Mouse (Mus musculus): ENCODE results near the gene Usp22.
"Not testable (repeated sequence)": the region's sequence is repeated elsewhere in the genome, so short reads cannot be mapped to it uniquely, and the experiment has no call there.

The Usp22 gene

DNA sequence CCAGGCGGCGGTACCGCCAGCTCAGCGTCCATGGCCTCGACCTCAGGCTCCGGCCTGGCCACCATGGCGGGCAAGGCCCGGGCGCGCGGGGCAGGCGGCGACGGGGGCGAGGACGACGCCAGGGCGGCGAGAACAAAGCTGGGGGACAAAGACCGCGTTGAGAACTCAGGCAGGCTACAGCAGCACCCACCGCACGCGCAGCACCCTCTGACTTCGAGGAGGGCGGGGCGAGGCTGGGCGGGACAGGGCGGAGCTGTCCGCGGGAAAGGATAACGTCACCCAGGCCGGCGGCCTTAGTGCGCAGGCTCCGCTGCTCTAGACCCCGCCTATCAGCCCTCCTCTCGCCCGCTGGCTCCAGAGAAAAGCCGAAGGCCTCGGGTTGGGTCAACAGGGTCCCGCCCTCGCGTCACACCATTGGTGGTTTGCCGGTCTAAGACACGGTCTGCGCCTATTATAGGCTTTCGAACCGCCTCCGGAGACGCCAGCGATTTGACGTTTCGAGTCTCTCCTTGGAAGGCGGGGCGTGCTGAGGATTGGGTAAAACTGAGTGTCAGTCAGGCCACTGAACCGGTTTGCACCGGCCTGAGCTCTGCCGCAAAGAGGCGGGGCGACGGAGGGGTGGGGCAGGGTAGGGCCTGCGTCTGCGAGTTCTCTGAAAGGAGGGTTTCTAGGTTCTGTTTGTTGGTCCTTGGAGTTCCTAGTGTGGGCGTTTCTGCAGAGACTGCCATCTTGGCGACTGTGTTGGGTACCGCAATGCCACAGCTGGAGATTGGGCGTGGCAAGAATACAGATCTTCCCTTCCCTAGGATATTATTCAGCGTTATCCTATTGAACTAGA lies at the start of gene Usp22:
Usp22 (minus strand) TSS at position 235 of the 838 bp plus-strand sequence.
- DNase-seq (ENCODE audit: low spot score) = peak; percentile 100

DNA sequence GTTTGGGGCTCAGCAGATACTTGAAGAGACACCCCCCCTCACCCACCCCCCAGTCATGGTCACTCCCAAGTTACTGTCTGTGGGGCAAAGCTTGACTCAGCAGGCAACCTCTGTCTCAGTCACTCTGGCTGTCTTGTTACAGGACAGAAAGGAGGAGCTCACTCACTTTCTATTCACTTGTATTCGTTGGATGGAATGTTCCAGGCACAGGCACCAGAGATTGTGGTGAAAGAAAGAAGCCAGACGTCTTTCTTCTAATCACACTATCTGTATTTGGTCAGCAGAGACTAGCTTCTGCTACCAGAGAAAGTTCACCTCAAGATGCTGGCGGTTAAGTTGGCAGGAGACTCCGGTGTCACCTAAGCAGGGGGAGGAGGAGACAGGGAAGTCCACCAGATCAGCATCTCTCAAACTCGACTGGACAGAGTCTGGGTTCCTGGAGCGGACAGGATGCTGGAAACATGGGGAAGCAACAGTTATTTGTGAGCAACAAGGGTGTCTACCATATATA lies 49.4 kb upstream of the Usp22 start:
- DNase-seq (ENCODE audit: low spot score) = no peak

DNA sequence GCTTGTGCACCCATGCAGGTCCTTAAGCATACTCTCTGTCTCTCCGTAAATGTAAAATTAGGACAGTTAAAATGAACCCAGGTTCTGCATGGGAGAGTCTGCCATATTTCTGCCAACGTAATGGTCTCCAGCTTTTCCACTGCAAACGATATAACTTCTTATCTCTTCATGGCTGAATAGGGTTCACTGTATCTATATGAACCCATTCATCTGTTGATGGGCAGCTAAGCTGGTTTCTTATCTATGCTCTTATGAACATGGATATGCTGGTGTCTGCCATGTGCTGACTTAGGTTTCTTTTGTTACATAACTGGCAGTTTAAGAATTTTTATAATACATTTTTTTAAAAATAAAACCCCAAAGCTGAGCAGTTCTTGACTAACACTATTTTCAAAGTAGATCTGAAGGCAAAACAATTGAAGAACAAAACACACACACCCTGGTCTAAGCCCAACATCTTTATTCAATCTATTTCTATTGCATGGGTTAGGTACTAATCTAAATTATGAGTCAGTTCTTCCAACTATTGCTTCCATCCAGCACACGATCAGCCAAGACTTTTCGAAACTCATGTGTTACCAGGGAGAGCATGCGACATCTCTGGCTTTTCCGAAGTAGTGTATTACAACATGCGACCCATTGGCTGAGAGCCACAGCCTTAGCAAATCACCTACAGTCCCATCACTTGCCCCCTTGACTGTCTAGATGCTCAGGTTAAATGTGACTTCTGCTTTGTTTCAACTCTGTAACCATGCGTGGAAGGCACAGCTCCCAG lies 48.3 kb upstream of the Usp22 start:
- DNase-seq (ENCODE audit: low spot score) = no peak

DNA sequence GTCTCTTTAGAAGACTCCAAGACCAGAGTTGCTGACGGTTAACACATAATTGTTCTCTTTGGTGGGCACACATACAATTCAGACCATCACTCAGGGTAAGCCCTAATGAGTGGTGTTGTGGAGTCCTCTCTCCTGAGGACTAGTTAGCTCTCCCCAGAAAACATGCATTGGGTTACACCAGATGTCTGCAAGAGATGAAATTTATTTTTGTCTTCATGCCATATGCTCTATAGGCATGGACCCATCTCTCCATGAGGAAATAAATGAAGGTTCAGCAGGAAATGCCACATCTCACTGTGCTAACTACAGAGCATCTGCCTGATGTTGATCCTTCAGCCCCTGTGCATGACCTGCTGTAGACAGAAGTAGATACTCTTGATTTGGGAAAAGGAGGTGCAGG lies 47.2 kb upstream of the Usp22 start:
- no peak for DNase-seq (ENCODE audit: low spot score)

DNA sequence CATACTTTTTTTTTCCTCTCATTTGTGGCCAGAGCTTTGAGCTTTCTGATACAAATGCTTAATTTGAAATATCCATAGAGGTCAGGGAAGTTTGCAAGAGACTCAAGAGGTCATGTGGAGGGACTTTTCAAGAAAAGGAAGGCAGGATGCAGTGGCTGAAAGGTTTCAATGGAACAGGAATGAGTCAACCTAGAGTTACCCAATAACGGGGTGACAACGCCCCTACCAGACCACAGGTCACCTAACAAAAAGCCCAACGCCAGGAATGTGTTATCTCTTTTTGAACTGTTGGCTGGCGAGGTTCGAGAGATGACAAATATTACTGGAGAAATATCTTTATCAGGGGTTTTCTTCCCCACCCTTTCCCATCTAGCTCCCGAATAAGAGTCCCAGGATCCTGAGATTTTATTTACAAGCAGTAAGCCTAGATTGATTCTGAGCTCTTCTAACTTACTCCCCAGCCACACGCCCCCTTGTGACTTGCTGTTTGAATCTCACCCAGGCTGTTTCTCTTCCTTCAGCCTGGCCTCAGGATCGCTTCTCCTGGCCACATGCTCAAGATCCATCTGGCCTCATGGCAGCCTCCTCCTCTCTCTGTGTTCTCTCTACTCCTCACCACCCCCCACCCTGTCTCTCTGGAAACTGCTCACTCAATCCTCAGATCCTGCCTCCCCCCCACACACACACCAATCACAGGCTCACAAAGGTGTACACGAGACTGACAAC lies 45.5 kb upstream of the Usp22 start:
- DNase-seq (ENCODE audit: low spot score) = no peak

DNA sequence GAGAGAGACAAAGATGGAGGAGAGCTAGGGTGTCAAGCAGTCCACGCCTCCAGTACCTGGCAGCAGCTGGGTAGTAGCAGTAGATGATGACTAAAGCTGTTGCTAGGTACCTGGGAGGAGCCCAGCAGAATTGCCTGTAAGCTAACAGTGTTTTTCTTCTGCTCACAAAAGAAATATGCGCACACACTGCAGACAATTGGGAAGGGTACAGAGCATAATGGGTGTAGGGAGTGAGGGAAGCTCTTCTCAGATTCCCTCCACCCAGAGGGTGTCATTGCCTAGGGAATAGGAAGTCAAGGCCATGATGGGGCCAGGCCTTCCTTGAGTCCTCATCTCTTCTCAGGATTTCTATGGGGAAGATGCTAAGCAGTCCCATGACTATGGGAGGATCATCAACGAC lies 41.1 kb upstream of the Usp22 start:
- no peak for DNase-seq (ENCODE audit: low spot score)

DNA sequence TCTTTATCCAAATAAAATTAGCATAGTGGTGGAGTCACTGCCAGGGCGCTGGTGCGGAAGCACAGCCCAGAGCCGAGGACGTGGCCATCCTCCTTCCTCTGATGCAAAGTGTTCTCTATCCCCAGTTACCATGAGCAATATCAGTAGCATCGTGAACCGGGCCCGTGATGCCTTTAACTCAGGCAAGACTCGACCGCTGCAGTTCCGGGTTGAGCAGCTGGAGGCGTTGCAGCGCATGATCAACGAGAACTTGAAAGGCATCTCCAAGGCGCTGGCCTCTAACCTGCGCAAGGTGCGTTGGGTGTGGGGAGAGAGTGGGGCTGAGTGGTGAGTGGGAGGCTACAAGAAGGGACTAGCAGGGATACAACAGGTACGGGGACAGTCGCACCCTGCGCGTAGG lies 37.2 kb upstream of the Usp22 start:
- no peak for DNase-seq (ENCODE audit: low spot score)

DNA sequence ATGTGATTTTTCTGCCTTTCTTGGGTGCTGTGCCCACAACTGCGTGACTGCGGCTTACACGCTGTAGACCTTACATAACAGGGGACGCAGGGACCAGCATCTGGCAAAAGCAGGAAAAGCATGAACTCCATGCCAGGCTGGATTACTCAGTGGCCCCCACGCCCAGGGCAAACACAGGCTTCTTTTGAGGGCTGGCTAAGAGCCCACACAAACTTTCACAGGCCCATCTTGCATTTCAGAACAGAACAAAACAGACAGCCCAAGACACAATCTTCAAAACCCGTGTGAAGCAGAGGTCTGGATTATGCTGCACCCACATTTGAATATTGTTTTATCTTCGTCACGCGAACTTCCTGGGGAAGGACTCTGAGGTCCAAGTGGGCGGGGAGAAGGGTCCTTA lies 33.5 kb upstream of the Usp22 start:
- no peak for DNase-seq (ENCODE audit: low spot score)

DNA sequence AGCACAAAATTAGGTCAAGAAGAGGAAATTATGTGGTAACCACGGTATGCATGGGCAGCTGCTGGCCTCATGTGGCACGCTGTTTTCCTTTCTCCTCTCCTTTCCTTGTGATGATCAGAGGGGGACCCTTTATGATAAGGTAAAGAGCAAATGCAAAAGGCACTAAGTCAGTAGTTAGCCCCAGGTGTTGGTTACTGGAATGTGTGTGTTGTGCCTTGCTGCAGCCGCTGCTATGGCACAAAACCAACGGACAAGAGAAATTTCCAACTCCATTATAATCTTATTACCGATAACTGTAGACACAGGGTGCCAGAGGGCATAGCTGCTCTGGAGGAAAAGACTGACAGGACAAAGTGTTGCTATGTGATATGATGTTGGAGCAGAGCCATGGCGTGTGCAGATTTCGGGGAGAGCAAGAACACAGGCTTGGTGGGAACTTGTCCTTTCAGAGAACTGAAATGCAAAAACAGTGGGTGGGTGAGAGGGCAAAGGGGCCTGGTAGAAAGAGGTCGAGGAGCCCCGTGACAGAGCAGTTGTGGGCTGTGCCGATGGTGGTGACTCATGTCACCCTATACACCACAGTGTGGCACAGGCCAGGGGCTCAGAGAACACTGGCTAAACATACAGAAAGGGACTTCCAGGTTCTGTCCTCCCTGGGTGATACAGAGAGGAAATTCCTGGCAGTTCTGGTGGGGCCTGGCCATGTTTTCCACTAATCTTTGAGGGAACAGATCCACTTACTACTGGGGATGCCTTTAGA lies 32.8 kb upstream of the Usp22 start, which contains the start of gene Aldh3a1:
Aldh3a1 (plus strand) TSS at position 51 of the 760 bp plus-strand sequence.
- no peak for DNase-seq (ENCODE audit: low spot score)

DNA sequence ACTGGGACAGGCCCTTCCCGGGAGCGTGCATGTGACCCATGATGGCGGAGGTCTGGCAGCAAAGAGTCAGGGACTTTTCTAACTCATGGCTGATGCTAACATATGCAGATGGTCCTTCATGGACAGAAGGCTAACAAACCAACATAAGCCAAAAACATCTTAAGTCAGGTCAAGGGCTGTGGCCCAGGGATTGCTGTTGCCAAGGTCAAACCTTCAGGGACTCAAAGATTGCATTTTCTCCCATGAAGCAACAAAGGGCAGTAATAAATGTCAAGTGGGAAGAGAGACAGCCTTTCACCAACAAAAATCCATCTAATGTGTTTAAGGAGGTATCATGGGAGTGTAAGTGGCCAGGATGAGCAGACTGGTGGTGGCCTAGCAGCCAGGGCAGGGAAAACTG lies 31.3 kb upstream of the Usp22 start:
- DNase-seq (ENCODE audit: low spot score) = no peak

DNA sequence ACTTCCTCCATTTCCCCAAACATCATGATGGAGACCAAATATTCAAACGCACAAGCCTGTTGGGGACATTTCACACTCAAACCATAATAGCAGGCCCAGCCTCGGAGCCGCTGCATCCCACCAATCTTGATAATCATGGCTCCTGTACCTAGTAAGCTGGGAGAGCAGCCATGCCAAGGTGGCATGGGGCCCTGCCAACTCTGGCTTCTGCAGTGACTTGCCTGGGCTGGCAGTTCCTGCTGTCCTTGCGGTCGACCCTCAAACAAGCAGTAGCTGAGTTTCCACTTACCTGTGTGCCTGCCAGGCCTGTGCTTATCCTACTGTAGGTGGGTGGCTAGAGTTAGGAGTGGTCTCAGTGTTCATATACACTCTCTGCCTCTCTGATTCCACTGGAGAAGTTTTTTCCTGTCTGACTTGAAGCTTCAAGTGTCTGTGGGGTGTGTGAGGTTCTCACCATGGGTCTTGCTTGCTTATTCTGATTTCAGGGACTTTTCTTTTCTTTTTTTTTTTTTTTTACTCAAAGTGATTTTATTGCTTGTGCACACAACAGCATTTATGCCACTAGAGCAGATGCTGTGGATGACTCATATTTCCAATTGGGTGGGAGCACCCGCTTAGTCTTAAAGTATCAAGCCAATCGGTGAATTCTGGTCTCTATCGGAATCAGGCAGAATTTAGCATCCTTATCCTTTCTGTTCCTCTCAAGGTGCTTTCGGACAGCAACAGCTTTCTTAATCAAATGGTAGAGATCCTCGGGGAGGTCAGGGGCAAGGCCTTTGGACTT lies 30.5 kb upstream of the Usp22 start:
- no peak for DNase-seq (ENCODE audit: low spot score)

DNA sequence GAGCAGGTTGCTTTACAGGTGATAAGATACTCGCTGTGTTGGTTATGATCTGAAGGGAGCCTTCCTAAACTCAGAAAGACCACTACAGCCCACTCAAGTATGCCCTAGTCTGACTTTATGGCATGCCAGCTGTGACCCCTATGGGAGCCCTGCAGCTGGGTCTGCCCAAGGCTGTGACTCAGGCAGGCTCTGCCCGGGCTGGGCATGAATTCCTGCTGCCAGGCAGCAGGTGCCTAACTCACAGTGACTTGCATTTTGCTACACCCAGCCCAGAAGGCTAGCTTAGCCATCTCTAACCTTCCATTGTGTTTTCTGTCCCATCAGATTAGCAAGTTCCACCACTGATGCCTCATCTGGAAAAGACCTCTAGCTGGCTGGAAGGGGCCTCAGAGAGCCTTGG lies 28.0 kb upstream of the Usp22 start:
- no peak for DNase-seq (ENCODE audit: low spot score)

DNA sequence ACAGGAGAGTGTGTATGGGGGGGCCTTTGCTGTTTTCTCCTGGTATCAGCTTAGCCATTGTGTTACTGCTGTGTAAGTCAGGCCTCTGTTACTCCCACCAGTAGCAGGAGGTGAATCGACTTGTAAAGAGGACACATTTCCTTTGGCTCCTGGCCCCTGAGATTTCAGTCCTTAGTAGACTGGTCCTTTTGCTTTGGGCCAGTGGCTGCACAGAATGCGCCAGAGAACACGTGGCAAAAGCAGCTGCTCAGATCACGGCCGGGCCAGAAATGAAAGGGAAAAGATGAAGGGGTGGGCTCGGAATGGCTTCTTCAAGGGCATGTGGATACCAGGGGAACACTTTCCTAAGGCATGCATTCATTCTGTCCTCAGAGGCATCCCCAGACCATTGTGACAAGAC lies 27.3 kb upstream of the Usp22 start:
- DNase-seq (ENCODE audit: low spot score) = no peak

DNA sequence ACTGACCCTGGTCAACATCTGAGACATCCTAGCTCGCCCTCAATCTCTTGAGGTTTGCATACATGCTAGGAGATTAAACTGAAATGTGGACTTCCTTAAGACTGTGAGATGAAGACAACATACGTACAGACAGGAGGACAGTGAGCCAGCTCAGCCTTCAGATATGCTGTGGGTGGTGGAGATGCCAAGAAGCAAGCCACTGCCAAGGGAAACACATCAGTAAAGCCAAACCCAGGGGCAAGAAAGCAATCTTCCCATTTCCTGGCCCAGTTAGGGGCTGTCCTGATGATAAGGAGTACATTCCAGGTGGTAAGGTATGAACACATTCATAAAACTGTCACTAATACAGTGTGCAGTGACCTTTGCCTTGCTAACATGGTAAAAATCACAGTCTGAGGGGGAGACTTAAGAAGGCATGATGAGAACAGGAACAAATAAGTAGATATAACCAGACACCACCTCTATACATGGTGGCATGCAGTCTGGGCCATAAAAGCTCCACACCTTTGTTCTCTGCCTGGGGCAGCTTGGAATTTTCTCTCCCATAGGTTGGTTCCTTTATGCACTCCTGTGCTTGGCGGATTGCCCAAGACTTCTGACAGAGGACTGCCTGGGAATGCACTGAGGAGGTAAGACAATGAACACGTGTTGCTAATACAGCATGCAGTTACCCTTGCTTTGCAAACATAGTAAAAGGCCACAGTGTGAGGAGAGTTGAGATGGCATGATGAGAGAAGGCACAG lies 24.9 kb upstream of the Usp22 start:
- no peak for DNase-seq (ENCODE audit: low spot score)

DNA sequence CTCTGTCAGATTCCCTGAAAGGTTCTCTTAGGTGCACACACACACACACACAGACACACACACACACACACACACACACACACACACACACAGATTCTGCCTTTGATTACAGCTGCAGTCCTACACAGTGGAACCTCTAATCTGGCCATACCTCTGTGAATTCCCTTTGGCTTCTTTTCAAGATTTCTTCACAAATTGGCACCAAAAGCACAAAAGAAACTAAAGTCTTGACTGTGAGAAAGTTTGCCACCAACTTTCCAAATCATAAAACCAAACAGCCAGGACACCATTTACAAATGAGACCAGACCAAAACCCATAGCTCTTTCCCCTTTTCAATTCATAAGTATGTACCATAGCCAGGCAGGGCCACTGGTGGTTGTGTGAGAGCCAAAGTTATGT lies 23.1 kb upstream of the Usp22 start:
- DNase-seq (ENCODE audit: low spot score) = no peak

DNA sequence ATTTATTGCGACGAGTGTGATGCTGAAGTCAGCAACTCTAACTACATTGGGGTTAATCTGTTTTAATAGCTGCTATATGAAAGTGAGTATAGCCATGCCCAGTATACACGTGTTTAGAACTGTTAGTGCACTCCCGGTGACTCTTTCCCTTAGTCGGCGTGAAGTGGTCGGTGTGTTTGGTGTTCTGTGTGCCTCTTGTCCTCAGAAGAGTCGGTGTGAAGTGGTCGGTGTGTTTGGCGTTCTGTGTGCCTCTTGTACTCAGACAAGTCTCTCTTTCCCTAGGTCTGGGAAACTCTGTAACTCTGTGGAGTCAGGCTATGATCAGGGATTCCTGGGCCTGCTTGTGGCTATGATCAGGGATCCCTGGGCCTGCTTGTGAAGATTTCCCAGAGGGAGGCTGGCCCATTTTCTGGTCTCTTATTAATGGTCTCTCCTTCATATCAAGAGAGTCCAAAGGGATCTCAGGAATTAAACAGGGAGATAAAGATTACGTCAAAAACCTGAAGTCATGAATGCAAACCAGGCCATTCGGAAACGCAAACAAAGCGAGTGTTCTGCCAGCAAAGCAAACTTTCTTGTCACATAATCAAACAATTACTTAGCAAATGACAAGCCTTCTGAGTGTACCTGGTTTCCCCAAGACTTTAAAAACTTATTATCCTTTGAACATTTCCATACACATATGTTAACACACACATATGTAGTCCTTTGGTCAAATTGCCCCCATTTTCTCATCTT lies 21.9 kb upstream of the Usp22 start:
- no peak for DNase-seq (ENCODE audit: low spot score)

DNA sequence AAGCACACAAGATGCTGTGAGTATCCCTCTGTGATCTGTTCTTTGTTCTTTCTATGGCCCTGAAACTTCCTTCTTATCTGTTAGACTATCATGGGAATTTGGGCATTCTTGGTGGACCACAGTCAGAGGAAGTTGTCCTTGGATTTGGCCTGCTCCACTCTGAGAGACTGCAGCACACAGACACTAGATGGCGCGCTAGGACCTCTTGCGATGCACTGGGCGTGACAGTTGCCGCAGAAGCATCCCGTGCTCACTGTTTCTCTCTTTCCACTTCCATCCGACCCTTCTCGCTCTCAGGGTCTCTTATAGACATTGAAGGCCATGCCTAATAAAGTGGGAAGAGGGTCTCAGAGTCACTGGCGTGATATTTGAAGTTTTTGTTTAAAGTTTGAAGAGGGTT lies 18.5 kb upstream of the Usp22 start:
- DNase-seq (ENCODE audit: low spot score) = peak; percentile 48

DNA sequence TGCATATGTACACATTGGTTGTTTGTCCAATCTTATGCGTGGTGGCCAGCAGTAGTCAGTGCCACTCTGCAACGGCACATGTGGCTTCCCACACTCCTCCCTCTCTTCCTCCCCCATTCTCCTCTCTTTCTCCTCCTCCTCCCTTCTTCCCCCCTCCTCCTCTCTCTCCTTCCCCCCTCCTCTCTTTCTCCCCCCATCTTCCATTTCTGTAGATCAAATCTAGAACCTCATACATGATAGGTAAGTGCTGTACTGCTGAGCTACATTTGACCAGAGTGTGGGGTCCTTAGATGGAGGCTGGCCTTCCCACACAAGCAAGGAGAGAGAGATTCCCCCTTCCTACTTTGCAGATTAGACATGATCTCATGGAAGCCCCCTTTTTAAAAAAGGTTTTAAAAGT lies 17.9 kb upstream of the Usp22 start:
- no peak for DNase-seq (ENCODE audit: low spot score)

DNA sequence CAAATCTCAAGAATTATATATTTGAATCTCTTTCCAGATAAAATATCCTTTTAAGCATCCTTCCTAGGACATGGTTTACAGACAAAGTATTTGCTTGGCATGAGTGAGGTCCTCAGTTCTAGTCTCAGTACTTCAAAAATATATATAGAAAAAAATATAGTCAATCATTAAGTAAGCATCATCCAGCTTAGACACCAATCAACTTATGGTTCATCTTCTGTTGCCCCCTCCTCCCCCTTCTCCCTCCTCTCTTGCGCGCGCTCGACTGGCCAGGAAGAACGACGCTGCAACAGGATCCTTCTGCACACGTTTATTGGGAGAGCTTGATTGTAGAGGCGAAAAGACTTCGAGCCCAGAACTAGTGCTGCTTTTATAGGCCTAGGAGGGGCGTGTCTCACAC lies 17.3 kb upstream of the Usp22 start:
- DNase-seq (ENCODE audit: low spot score) = not testable (repeated sequence)

All from ovary, adult 18-20 months (tissue).